Mouse (Mus musculus): Measurements from ENCODE around the gene Dtx3l. TPM values are rescaled to one million over a fixed set of nuclear protein-coding genes. Genes with fewer than 3 reads are reported as not detected.

The Dtx3l gene
- total RNA-seq, 1 experiment from 2014 or later = 48.7 TPM

- ATAC-seq (replicated peaks; ENCODE audit: low read depth, poor library complexity, severe bottlenecking) = no peak
These were observed 6.5 kb downstream of the Dtx3l start for GRCm38 (mm10) chr16:35932179-35933055.

GRCm38 (mm10) chr16:35924341-35924740 is 14.6 kb downstream of the Dtx3l start:
- no peak for ATAC-seq (replicated peaks; ENCODE audit: low read depth, poor library complexity, severe bottlenecking)

- ATAC-seq (replicated peaks; ENCODE audit: low read depth, poor library complexity, severe bottlenecking) = no peak
These were observed 15.3 kb downstream of the Dtx3l start for GRCm38 (mm10) chr16:35923546-35924198.

GRCm38 (mm10) chr16:35922301-35922895 is 16.6 kb downstream of the Dtx3l start:
- no peak for ATAC-seq (replicated peaks; ENCODE audit: low read depth, poor library complexity, severe bottlenecking)

- 0 out of 2 replicates have a peak, but pooled peaks have one; percentile 51 for ATAC-seq (replicated peaks; ENCODE audit: low read depth, poor library complexity, severe bottlenecking)
These were observed 17.2 kb downstream of the Dtx3l start for GRCm38 (mm10) chr16:35921676-35922235.

GRCm38 (mm10) chr16:35918721-35919543 is 20.0 kb downstream of the Dtx3l start:
- peak; percentile 75 for ATAC-seq (replicated peaks; ENCODE audit: low read depth, poor library complexity, severe bottlenecking)

GRCm38 (mm10) chr16:35914301-35914700 is 24.6 kb downstream of the Dtx3l start:
- ATAC-seq (replicated peaks; ENCODE audit: low read depth, poor library complexity, severe bottlenecking) = no peak

GRCm38 (mm10) chr16:35913526-35913925 is 25.4 kb downstream of the Dtx3l start:
- ATAC-seq (replicated peaks; ENCODE audit: low read depth, poor library complexity, severe bottlenecking) = peak; percentile 79

GRCm38 (mm10) chr16:35911449-35911848 is 27.5 kb downstream of the Dtx3l start:
- ATAC-seq (replicated peaks; ENCODE audit: low read depth, poor library complexity, severe bottlenecking) = no peak

- ATAC-seq (replicated peaks; ENCODE audit: low read depth, poor library complexity, severe bottlenecking) = peak; percentile 29; the same call in 1 of the 2 replicates
These were observed 31.3 kb downstream of the Dtx3l start for GRCm38 (mm10) chr16:35907432-35908201.

- no peak for ATAC-seq (replicated peaks; ENCODE audit: low read depth, poor library complexity, severe bottlenecking)
These were observed 32.1 kb downstream of the Dtx3l start for GRCm38 (mm10) chr16:35906887-35907286.

GRCm38 (mm10) chr16:35905819-35906485 is 33.0 kb downstream of the Dtx3l start:
- no peak for ATAC-seq (replicated peaks; ENCODE audit: low read depth, poor library complexity, severe bottlenecking)

GRCm38 (mm10) chr16:35905355-35905754 is 33.6 kb downstream of the Dtx3l start:
- no peak for ATAC-seq (replicated peaks; ENCODE audit: low read depth, poor library complexity, severe bottlenecking)

GRCm38 (mm10) chr16:35904121-35904736 is 34.7 kb downstream of the Dtx3l start:
- ATAC-seq (replicated peaks; ENCODE audit: low read depth, poor library complexity, severe bottlenecking) = peak; percentile 45

GRCm38 (mm10) chr16:35903014-35903640 is 35.8 kb downstream of the Dtx3l start:
- ATAC-seq (replicated peaks; ENCODE audit: low read depth, poor library complexity, severe bottlenecking) = peak; percentile 75

GRCm38 (mm10) chr16:35900541-35900940 is 38.4 kb downstream of the Dtx3l start:
- no peak for ATAC-seq (replicated peaks; ENCODE audit: low read depth, poor library complexity, severe bottlenecking)

GRCm38 (mm10) chr16:35894997-35895396 is 44.0 kb downstream of the Dtx3l start:
- no peak for ATAC-seq (replicated peaks; ENCODE audit: low read depth, poor library complexity, severe bottlenecking)
